Comparison of ENCODE assay signal across 11 mouse cellular contexts in genomic region chr4:47608673-47609072, GRCm38 (mm10).
DNase-seq lines count a peak whose midpoint lies in the region; ATAC-seq and TF ChIP-seq lines count a peak whose summit lies in the region.
"Had no signal": no experiment of that assay in that cellular context is flagged by ENCODE, and none has a peak within 500 bp of the region (broad histone marks: within the 10 kb centered on the region; RNA-seq: fewer than 3 reads in every experiment).

No protein-coding gene starts in this region.

- no peak overlapping the region for H3K4me2 ChIP-seq in hindbrain, embryonic 15.5 days
- no peak overlapping the region for H3K4me2 ChIP-seq in hindbrain, embryonic 13.5 days
- no peak overlapping the region for H3K4me2 ChIP-seq in midbrain, postnatal 0 days (ENCODE audit: low read depth, low read length, poor library complexity, severe bottlenecking)

- H3K9me3 ChIP-seq in hindbrain, embryonic 15.5 days: no peaks in the 10 kb centered on the region
- no peaks in the 10 kb centered on the region for H3K9me3 ChIP-seq in hindbrain, embryonic 13.5 days
- no peaks in the 10 kb centered on the region for H3K9me3 ChIP-seq in midbrain, postnatal 0 days (ENCODE audit: low read length)

- peak; percentile 43 for TF ChIP-seq CTCF in layer of hippocampus, adult 2 months (conservative IDR thresholded peaks at IDR 0.05)
- TF ChIP-seq CTCF in midbrain, postnatal 0 days (IDR thresholded peaks at IDR 0.05): peak; percentile 54

- H3K27ac ChIP-seq in hindbrain, embryonic 15.5 days (replicated peaks): no peak overlapping the region
- H3K27ac ChIP-seq in hindbrain, embryonic 13.5 days: no peak overlapping the region
- peak overlapping the region; percentile 89 for H3K27ac ChIP-seq in layer of hippocampus, adult 2 months
- no peak overlapping the region for H3K27ac ChIP-seq in midbrain, postnatal 0 days (ENCODE audit: low read depth, low read length)
- H3K27ac ChIP-seq: macrophage had no signal

- peaks cover 5% of the 10 kb centered on the region; the same call in 1 of the 2 replicates for H3K4me1 ChIP-seq in hindbrain, embryonic 15.5 days (replicated peaks)
- H3K4me1 ChIP-seq in hindbrain, embryonic 13.5 days (replicated peaks): peaks cover 13% of the 10 kb centered on the region
- H3K4me1 ChIP-seq in midbrain, postnatal 0 days (ENCODE audit: insufficient read depth, low read length): no peaks in the 10 kb centered on the region

- ATAC-seq in hindbrain, embryonic 15.5 days (ENCODE audit: low FRiP score, low read depth): peak; percentile 63; the same call in 1 of the 2 replicates
- ATAC-seq in hindbrain, embryonic 13.5 days (ENCODE audit: low FRiP score): no peak
- ATAC-seq in midbrain, postnatal 0 days (ENCODE audit: low FRiP score): peak; percentile 65; the same call in 1 of the 2 replicates
- ATAC-seq in erythroid progenitor cell, adult 5-6 weeks (replicated peaks; ENCODE audit: low FRiP score, poor library complexity, severe bottlenecking): no peak
- ATAC-seq in megakaryocyte progenitor cell, adult 5-6 weeks (replicated peaks; ENCODE audit: poor library complexity): no peak
- ATAC-seq: CD4-positive, CD25-positive, alpha-beta regulatory T cell, adult 4 months had no signal

- WGBS in hindbrain, embryonic 15.5 days: 22% methylated on average over 5 of the region's 5 CpGs
- WGBS in hindbrain, embryonic 13.5 days: 35% methylated on average over 5 of the region's 5 CpGs
- WGBS in midbrain, postnatal 0 days: 32% methylated on average over 5 of the region's 5 CpGs

- no peaks in the 10 kb centered on the region for H3K36me3 ChIP-seq in hindbrain, embryonic 15.5 days
- no peaks in the 10 kb centered on the region for H3K36me3 ChIP-seq in hindbrain, embryonic 13.5 days
- H3K36me3 ChIP-seq in midbrain, postnatal 0 days (ENCODE audit: insufficient read depth, low read length): no peaks in the 10 kb centered on the region

- peak; percentile 92 for DNase-seq in cerebellum, postnatal 14 days
- DNase-seq in layer of hippocampus, adult 2 months (ENCODE audit: low spot score in 2 of 2): peak; percentile 92
- DNase-seq in midbrain, postnatal 0 days (ENCODE audit: low spot score): peak; percentile 78
- no peak for DNase-seq in gastrocnemius, postnatal 25 days

- no peak overlapping the region for H3K9ac ChIP-seq in hindbrain, embryonic 15.5 days
- H3K9ac ChIP-seq in hindbrain, embryonic 13.5 days: no peak overlapping the region
- H3K9ac ChIP-seq in midbrain, postnatal 0 days (replicated peaks; ENCODE audit: low read length, poor library complexity, severe bottlenecking): no peak overlapping the region

- no peak overlapping the region for H3K4me3 ChIP-seq in hindbrain, embryonic 15.5 days
- no peak overlapping the region for H3K4me3 ChIP-seq in hindbrain, embryonic 13.5 days
- no peak overlapping the region for H3K4me3 ChIP-seq in layer of hippocampus, adult 2 months
- no peak overlapping the region for H3K4me3 ChIP-seq in midbrain, postnatal 0 days (ENCODE audit: low read depth, low read length)
- H3K4me3 ChIP-seq: erythroblast, embryonic 14.5 days had no signal

- H3K27me3 ChIP-seq in hindbrain, embryonic 15.5 days: no peaks in the 10 kb centered on the region
- 0 out of 2 replicates have a peak, but pooled peaks cover 2% of the 10 kb centered on the region for H3K27me3 ChIP-seq in hindbrain, embryonic 13.5 days
- H3K27me3 ChIP-seq in midbrain, postnatal 0 days (ENCODE audit: insufficient read depth, low read length): no peaks in the 10 kb centered on the region

Comparison
In these comparisons a context has a peak if more than half of its experiments do, and no peak if none do; other contexts are left out.
1. ATAC-seq: peak in hindbrain, embryonic 15.5 days (single experiment) and midbrain, postnatal 0 days (single experiment); none in hindbrain, embryonic 13.5 days (single experiment), erythroid progenitor cell, adult 5-6 weeks (single experiment) and megakaryocyte progenitor cell, adult 5-6 weeks (single experiment).